Comparison of ENCODE assay signal across 8 mouse cellular contexts in the genomic region with DNA sequence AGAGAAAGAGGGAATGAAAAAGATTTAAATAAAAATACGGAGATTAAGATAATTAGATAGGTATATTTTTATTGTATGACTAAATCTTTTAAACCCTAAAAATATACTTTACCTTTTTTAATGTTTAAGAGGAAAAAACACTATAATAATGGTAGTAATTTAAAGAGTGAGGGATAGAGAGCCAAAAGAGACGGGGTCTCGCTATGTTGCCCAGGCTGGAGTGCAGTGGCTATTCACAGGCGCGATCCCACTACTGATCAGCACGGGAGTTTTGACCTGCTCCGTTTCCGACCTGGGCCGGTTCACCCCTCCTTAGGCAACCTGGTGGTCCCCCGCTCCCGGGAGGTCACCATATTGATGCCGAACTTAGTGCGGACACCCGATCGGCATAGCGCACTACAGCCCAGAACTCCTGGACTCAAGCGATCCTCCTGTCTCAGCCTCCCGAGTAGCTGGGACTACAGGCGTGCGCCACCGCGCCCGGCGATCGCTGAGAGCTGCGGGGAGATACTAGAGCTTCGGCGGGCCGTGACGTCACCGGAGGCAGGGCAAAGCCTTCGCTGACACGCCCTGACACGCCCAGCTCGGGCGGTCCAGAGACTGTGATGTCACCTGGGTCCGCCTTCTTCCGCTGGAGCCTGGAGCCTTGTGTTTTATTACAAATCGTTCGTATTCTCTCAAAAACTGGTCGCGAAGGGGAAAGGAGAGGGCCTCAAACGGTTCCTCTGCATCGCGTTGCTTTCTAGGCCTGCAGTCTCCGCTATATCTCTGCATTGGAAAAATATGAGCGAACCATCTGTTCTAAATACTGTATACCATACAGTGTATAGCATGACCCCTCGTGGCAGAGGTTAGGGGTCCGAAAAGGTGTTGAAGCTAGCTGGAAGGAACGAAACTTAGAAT. TPM values are rescaled to one million over a fixed set of nuclear protein-coding genes. Genes with fewer than 3 reads are reported as not detected.
DNase-seq lines count a peak whose midpoint lies in the region; ATAC-seq and TF ChIP-seq lines count a peak whose summit lies in the region.
"Not testable (repeated sequence)": the region's sequence is repeated elsewhere in the genome, so short reads cannot be mapped to it uniquely, and the experiment has no call there.

No protein-coding gene starts in this region.

- H3K36me3 ChIP-seq in forebrain, embryonic 15.5 days: not testable (repeated sequence)

- peak overlapping the region; percentile 68 for H3K4me2 ChIP-seq in forebrain, embryonic 15.5 days (replicated peaks)

- peak overlapping the region; percentile 69 for H3K9ac ChIP-seq in forebrain, embryonic 15.5 days (replicated peaks)

- peak overlapping the region; percentile 60 for H3K4me3 ChIP-seq in forebrain, embryonic 15.5 days
- peak overlapping the region; percentile 95 for H3K4me3 ChIP-seq in lung, adult 2 months (replicated peaks; ENCODE audit: extremely low read depth, low read depth, low read length)

- peak overlapping the region; percentile 94 for H3K27ac ChIP-seq in forebrain, embryonic 15.5 days (replicated peaks)

- peak; percentile 60; the same call in 1 of the 2 replicates for TF ChIP-seq POLR2A in lung, adult 2 months (IDR thresholded peaks at IDR 0.05; ENCODE audit: borderline replicate concordance, extremely low read depth, low read depth, low read length)

- intact Hi-C loops in heart, postnatal 25 days (cut with DNase I): loop anchor here (5.0 to 10.0 kb wide), 2 partner anchors 321 to 1094 kb away; partner anchors contain the start of genes Sos2 and Tmx1

- under 1% methylated on average over 40 of the region's 50 CpGs for WGBS in forebrain, embryonic 15.5 days
- WGBS in lung, adult 2 months: under 1% methylated on average over 43 of the region's 50 CpGs

- peak; percentile 96 for DNase-seq in ES-CJ7 (ENCODE audit: low read depth, low spot score)
- DNase-seq in cerebellum, adult 11 months: peak; percentile 99
- DNase-seq in heart, postnatal 25 days (ENCODE audit: low spot score): peak; percentile 98
- peak; percentile 99 for DNase-seq in layer of hippocampus, adult 18-20 months (ENCODE audit: low spot score in 2 of 2)
- peak; percentile 100 for DNase-seq in lung, adult 2 months
- DNase-seq in thymus, adult 18-20 months: peak; percentile 98

- peak; percentile 97 for ATAC-seq in forebrain, embryonic 15.5 days (replicated peaks)
- ATAC-seq in neutrophil, adult 5-6 weeks (ENCODE audit: extremely low read depth, insufficient number of reproducible peaks, low FRiP score, poor library complexity, severe bottlenecking): peak; percentile 87

- not testable (repeated sequence) for H3K27me3 ChIP-seq in forebrain, embryonic 15.5 days

- H3K9me3 ChIP-seq in forebrain, embryonic 15.5 days: not testable (repeated sequence)

- not testable (repeated sequence) for TF ChIP-seq CTCF in lung, adult 2 months (IDR thresholded peaks at IDR 0.05; ENCODE audit: insufficient read depth, low read length)

- H3K4me1 ChIP-seq in forebrain, embryonic 15.5 days: peaks cover 22% of the 10 kb centered on the region
- H3K4me1 ChIP-seq in lung, adult 2 months (ENCODE audit: control insufficient read depth, insufficient read depth, low read length): not testable (repeated sequence)

RNA-seq across cellular contexts. Expression of gene Nemf, which starts 4.3 kb away (rescaled TPM):
- polyA plus RNA-seq in forebrain, embryonic 15.5 days (2015; fragmentation: Nextera tagmentation; extraction: Ambion mirVana): 91.3 and 91.8 TPM in 2 replicates
- 10 to 100 TPM; 24.0 to 24.4 TPM for total RNA-seq in heart, postnatal 25 days (2021)
- 10 to 100 TPM; 43.5 to 54.5 TPM for total RNA-seq in layer of hippocampus, adult 18-20 months (2021)
- polyA plus RNA-seq in lung, adult 2 months (2012; rRNA removed): 3.2 and 6.4 TPM in 2 replicates
- 159 and 188 TPM in 2 replicates for total RNA-seq in neutrophil, adult 5-6 weeks (2017)

RNA-seq across cellular contexts. Expression of gene Arf6, which starts 10.7 kb away (rescaled TPM):
- 32.1 and 33.0 TPM in 2 replicates for polyA plus RNA-seq in forebrain, embryonic 15.5 days (2015; fragmentation: Nextera tagmentation; extraction: Ambion mirVana)
- 10 to 100 TPM; 40.5 to 43.7 TPM for total RNA-seq in heart, postnatal 25 days (2021)
- 10 to 100 TPM; 47.2 to 49.9 TPM for total RNA-seq in layer of hippocampus, adult 18-20 months (2021)
- polyA plus RNA-seq in lung, adult 2 months (2012; rRNA removed): 164 and 217 TPM in 2 replicates
- total RNA-seq in neutrophil, adult 5-6 weeks (2017): 210 and 221 TPM in 2 replicates

RNA-seq across cellular contexts. Expression of gene Gm9887, which starts 11.0 kb away (rescaled TPM):
- polyA plus RNA-seq in forebrain, embryonic 15.5 days (2015; fragmentation: Nextera tagmentation; extraction: Ambion mirVana): 1.0 and 1.1 TPM in 2 replicates
- total RNA-seq in heart, postnatal 25 days (2021): under 1 TPM; 0.60 to 0.61 TPM
- total RNA-seq in layer of hippocampus, adult 18-20 months (2021): not detected
- 2.3 and 5.2 TPM in 2 replicates for polyA plus RNA-seq in lung, adult 2 months (2012; rRNA removed)
- 1.8 and 3.6 TPM in 2 replicates for total RNA-seq in neutrophil, adult 5-6 weeks (2017)

Comparison
In these comparisons a context has a peak if more than half of its experiments do, and no peak if none do; other contexts are left out.
1. Peak in every context shown above with its lines: DNase-seq, ATAC-seq, H3K4me3 ChIP-seq and H3K27ac ChIP-seq.